Mouse (Mus musculus): ENCODE measurements around the gene Fez2. TPM values are rescaled to one million over a fixed set of nuclear protein-coding genes. Genes with fewer than 3 reads are reported as not detected.

Gene Fez2
- polyA plus RNA-seq (2011; ENCODE audit: insufficient read length, low read depth, missing spikeins), result 41.8 and 60.3 TPM in 2 replicates

- peaks cover 9% of the 10 kb centered on the region for H3K4me1 ChIP-seq (ENCODE audit: control insufficient read depth, insufficient read depth, low read length)
- H3K4me3 ChIP-seq (ENCODE audit: insufficient read depth, low read length), result peak within 1 kb of the TSS; percentile 95
- TF ChIP-seq POLR2A (IDR thresholded peaks at IDR 0.05; ENCODE audit: low read depth, low read length) (peak; percentile 68), CTCF (IDR thresholded peaks at IDR 0.05; ENCODE audit: borderline replicate concordance, insufficient read depth, low read length) (no peak)
- H3K27ac ChIP-seq (ENCODE audit: insufficient read depth, low read length), result peak within 1 kb of the TSS; percentile 99
These were observed at the start of gene Fez2 for GRCm38 (mm10) chr17:78417381-78418281. TSS of gene Fez2 (minus strand) at chr17:78418152.

- no peak for TF ChIP-seq POLR2A (IDR thresholded peaks at IDR 0.05; ENCODE audit: low read depth, low read length)
- TF ChIP-seq CTCF (IDR thresholded peaks at IDR 0.05; ENCODE audit: borderline replicate concordance, insufficient read depth, low read length), result no peak
- H3K27ac ChIP-seq (ENCODE audit: insufficient read depth, low read length), result no peak overlapping the region
These were observed 47.5 kb upstream of the Fez2 start for GRCm38 (mm10) chr17:78465500-78465899.

GRCm38 (mm10) chr17:78465071-78465470 lies 47.1 kb upstream of the Fez2 start:
- TF ChIP-seq POLR2A (IDR thresholded peaks at IDR 0.05; ENCODE audit: low read depth, low read length) (no peak), CTCF (IDR thresholded peaks at IDR 0.05; ENCODE audit: borderline replicate concordance, insufficient read depth, low read length) (no peak)
- Histone ChIP-seq H3K27ac (ENCODE audit: insufficient read depth, low read length) (no peak overlapping the region), H3K4me3 (ENCODE audit: insufficient read depth, low read length) (no peak overlapping the region), H3K4me1 (ENCODE audit: control insufficient read depth, insufficient read depth, low read length) (no peaks in the 10 kb centered on the region)

More at GRCm38 (mm10) chr17:78465500-78465899, 47.5 kb upstream of the Fez2 start:
- H3K4me3 ChIP-seq (ENCODE audit: insufficient read depth, low read length), result no peak overlapping the region
- H3K4me1 ChIP-seq (ENCODE audit: control insufficient read depth, insufficient read depth, low read length), result no peaks in the 10 kb centered on the region

- H3K27ac ChIP-seq (ENCODE audit: insufficient read depth, low read length), result no peak overlapping the region
- H3K4me3 ChIP-seq (ENCODE audit: insufficient read depth, low read length), result no peak overlapping the region
- TF ChIP-seq POLR2A (IDR thresholded peaks at IDR 0.05; ENCODE audit: low read depth, low read length), result no peak
- TF ChIP-seq CTCF (IDR thresholded peaks at IDR 0.05; ENCODE audit: borderline replicate concordance, insufficient read depth, low read length), result no peak
- no peaks in the 10 kb centered on the region for H3K4me1 ChIP-seq (ENCODE audit: control insufficient read depth, insufficient read depth, low read length)
These were observed 42.2 kb upstream of the Fez2 start for GRCm38 (mm10) chr17:78460140-78460539.

- no peak overlapping the region for H3K4me3 ChIP-seq (ENCODE audit: insufficient read depth, low read length)
- no peaks in the 10 kb centered on the region for H3K4me1 ChIP-seq (ENCODE audit: control insufficient read depth, insufficient read depth, low read length)
- TF ChIP-seq POLR2A (IDR thresholded peaks at IDR 0.05; ENCODE audit: low read depth, low read length), result no peak
- no peak for TF ChIP-seq CTCF (IDR thresholded peaks at IDR 0.05; ENCODE audit: borderline replicate concordance, insufficient read depth, low read length)
- H3K27ac ChIP-seq (ENCODE audit: insufficient read depth, low read length), result no peak overlapping the region
These were observed 37.6 kb upstream of the Fez2 start for GRCm38 (mm10) chr17:78455556-78455955.

- Histone ChIP-seq H3K27ac (ENCODE audit: insufficient read depth, low read length) (no peak overlapping the region), H3K4me1 (ENCODE audit: control insufficient read depth, insufficient read depth, low read length) (peaks cover 2% of the 10 kb centered on the region; the same call in 1 of the 2 replicates), H3K4me3 (ENCODE audit: insufficient read depth, low read length) (no peak overlapping the region)
- TF ChIP-seq CTCF (IDR thresholded peaks at IDR 0.05; ENCODE audit: borderline replicate concordance, insufficient read depth, low read length), result peak; percentile 90
- TF ChIP-seq POLR2A (IDR thresholded peaks at IDR 0.05; ENCODE audit: low read depth, low read length), result no peak
These were observed 37.2 kb upstream of the Fez2 start for GRCm38 (mm10) chr17:78455114-78455513.

GRCm38 (mm10) chr17:78454189-78454977 lies 36.4 kb upstream of the Fez2 start:
- TF ChIP-seq CTCF (IDR thresholded peaks at IDR 0.05; ENCODE audit: borderline replicate concordance, insufficient read depth, low read length), result no peak
- TF ChIP-seq POLR2A (IDR thresholded peaks at IDR 0.05; ENCODE audit: low read depth, low read length), result no peak

GRCm38 (mm10) chr17:78453529-78453928 lies 35.6 kb upstream of the Fez2 start:
- Histone ChIP-seq H3K27ac (ENCODE audit: insufficient read depth, low read length) (no peak overlapping the region), H3K4me3 (ENCODE audit: insufficient read depth, low read length) (no peak overlapping the region), H3K4me1 (ENCODE audit: control insufficient read depth, insufficient read depth, low read length) (peaks cover 5% of the 10 kb centered on the region; the same call in 1 of the 2 replicates)
- TF ChIP-seq CTCF (IDR thresholded peaks at IDR 0.05; ENCODE audit: borderline replicate concordance, insufficient read depth, low read length) (no peak), POLR2A (IDR thresholded peaks at IDR 0.05; ENCODE audit: low read depth, low read length) (no peak)

More at GRCm38 (mm10) chr17:78454189-78454977, 36.4 kb upstream of the Fez2 start:
- no peak overlapping the region for H3K27ac ChIP-seq (ENCODE audit: insufficient read depth, low read length)
- peaks cover 5% of the 10 kb centered on the region; the same call in 1 of the 2 replicates for H3K4me1 ChIP-seq (ENCODE audit: control insufficient read depth, insufficient read depth, low read length)
- no peak overlapping the region for H3K4me3 ChIP-seq (ENCODE audit: insufficient read depth, low read length)

- TF ChIP-seq POLR2A (IDR thresholded peaks at IDR 0.05; ENCODE audit: low read depth, low read length), result no peak
- no peak for TF ChIP-seq CTCF (IDR thresholded peaks at IDR 0.05; ENCODE audit: borderline replicate concordance, insufficient read depth, low read length)
- Histone ChIP-seq H3K27ac (ENCODE audit: insufficient read depth, low read length) (no peak overlapping the region), H3K4me1 (ENCODE audit: control insufficient read depth, insufficient read depth, low read length) (peaks cover 5% of the 10 kb centered on the region; the same call in 1 of the 2 replicates), H3K4me3 (ENCODE audit: insufficient read depth, low read length) (no peak overlapping the region)
These were observed 33.9 kb upstream of the Fez2 start for GRCm38 (mm10) chr17:78451886-78452285.
